Mouse (Mus musculus) forebrain, embryonic 10.5 days (tissue): ENCODE measurements around the gene Mknk1. TPM values are rescaled to one million over a fixed set of nuclear protein-coding genes. Genes with fewer than 3 reads are reported as not detected.

Experiments used
- DNase-seq: peaks from one replicate; pipeline ENCODE4 v3.0.0-alpha.2; 2017; ENCODE audit warnings: low spot score; ENCODE audit errors: extremely low spot score
- H3K27ac ChIP-seq: fragments of 300-500 bp; sonication (generic); 2 replicates; pipeline ENCODE4 v1.5.1; 2016; ENCODE audit warnings: mild to moderate bottlenecking
- H3K27me3 ChIP-seq: fragments of 300-500 bp; sonication (generic); 2 replicates; pipeline ENCODE4 v1.6.1; 2016; ENCODE audit warnings: mild to moderate bottlenecking; ENCODE audit not compliant: poor library complexity, severe bottlenecking
- H3K36me3 ChIP-seq: fragments of 300-500 bp; sonication (generic); replicated peaks from 2 replicates; pipeline ENCODE4 v1.6.1; 2016; ENCODE audit warnings: mild to moderate bottlenecking, moderate library complexity
- H3K4me1 ChIP-seq: fragments of 300-500 bp; sonication (generic); 2 replicates; pipeline ENCODE4 v1.6.1; 2016
- H3K4me3 ChIP-seq: fragments of 300-500 bp; sonication (generic); 2 replicates; pipeline ENCODE4 v1.5.1; 2016; ENCODE audit warnings: mild to moderate bottlenecking, moderate library complexity
- H3K9me3 ChIP-seq: fragments of 300-500 bp; sonication (generic); 2 replicates; pipeline ENCODE4 v1.6.1; 2016; ENCODE audit warnings: mild to moderate bottlenecking, moderate library complexity
- WGBS: fragments of 180-500 bp; shearing (Covaris S2); methylation state at CpG from one replicate; pipeline ENCODE4 v1.1.7; 2016; 5-methylcytosine and 5-hydroxymethylcytosine counted together
- polyA plus RNA-seq: library from polyadenylated mRNA; unstranded; fragments of >200 nt; fragmentation: Nextera tagmentation; extraction: Ambion mirVana; gene quantifications from 2 replicates; pipeline ENCODE4 v1.2.1, GENCODE M21; 2016

Gene Mknk1
- 26.5 and 26.8 TPM in 2 replicates for polyA plus RNA-seq

- Histone ChIP-seq H3K4me3 (peak within 1 kb of the TSS; percentile 84), H3K27ac (peak within 1 kb of the TSS; percentile 88), H3K27me3 (no peaks in the 10 kb centered on the region), H3K36me3 (0 out of 2 replicates have a peak, but pooled peaks cover 2% of the 10 kb centered on the region), H3K4me1 (peaks cover 27% of the 10 kb centered on the region), H3K9me3 (no peaks in the 10 kb centered on the region)
- WGBS, result 3% methylated on average over 51 of the region's 51 CpGs
- peak; percentile 93 for DNase-seq
Observed at GRCm38 (mm10) chr4:115838696-115839641, at the start of gene Mknk1. Gene Mknk1, plus strand, starts transcription at chr4:115839198.

- WGBS, result 86% methylated on average over 3 of the region's 3 CpGs
- no peak for DNase-seq
- H3K36me3 ChIP-seq, result peaks cover 63% of the 10 kb centered on the region
Observed at GRCm38 (mm10) chr4:115790864-115791263, 48.1 kb upstream of the Mknk1 start.

GRCm38 (mm10) chr4:115795360-115795759 is 43.6 kb upstream of the Mknk1 start:
- no peak for DNase-seq
- Histone ChIP-seq H3K36me3 (peaks cover 84% of the 10 kb centered on the region), H3K4me3 (no peak overlapping the region), H3K4me1 (no peaks in the 10 kb centered on the region), H3K27me3 (no peaks in the 10 kb centered on the region), H3K9me3 (no peaks in the 10 kb centered on the region), H3K27ac (no peak overlapping the region)
- WGBS, result 94% methylated on average over 3 of the region's 3 CpGs

More at GRCm38 (mm10) chr4:115790864-115791263, 48.1 kb upstream of the Mknk1 start:
- no peaks in the 10 kb centered on the region for H3K27me3 ChIP-seq
- H3K4me1 ChIP-seq, result peaks cover 4% of the 10 kb centered on the region
- no peak overlapping the region for H3K27ac ChIP-seq
- no peaks in the 10 kb centered on the region for H3K9me3 ChIP-seq
- no peak overlapping the region for H3K4me3 ChIP-seq

GRCm38 (mm10) chr4:115799981-115800380 is 39.0 kb upstream of the Mknk1 start:
- 91% methylated on average over 3 of the region's 3 CpGs for WGBS
- Histone ChIP-seq H3K36me3 (peaks cover 75% of the 10 kb centered on the region), H3K4me1 (no peaks in the 10 kb centered on the region), H3K9me3 (no peaks in the 10 kb centered on the region), H3K27me3 (no peaks in the 10 kb centered on the region), H3K4me3 (no peak overlapping the region), H3K27ac (no peak overlapping the region)
- DNase-seq, result no peak

- WGBS, result 84% methylated on average over 4 of the region's 4 CpGs
- no peaks in the 10 kb centered on the region for H3K27me3 ChIP-seq
- H3K36me3 ChIP-seq, result peaks cover 54% of the 10 kb centered on the region
- no peaks in the 10 kb centered on the region for H3K4me1 ChIP-seq
- no peaks in the 10 kb centered on the region for H3K9me3 ChIP-seq
- no peak for DNase-seq
- no peak overlapping the region for H3K27ac ChIP-seq
- H3K4me3 ChIP-seq, result no peak overlapping the region
Observed at GRCm38 (mm10) chr4:115812326-115812725, 26.7 kb upstream of the Mknk1 start.

- H3K4me1 ChIP-seq, result no peaks in the 10 kb centered on the region
- 92% methylated on average over 5 of the region's 5 CpGs for WGBS
- no peaks in the 10 kb centered on the region for H3K9me3 ChIP-seq
- H3K27me3 ChIP-seq, result no peaks in the 10 kb centered on the region
- peaks cover 49% of the 10 kb centered on the region for H3K36me3 ChIP-seq
- H3K27ac ChIP-seq, result no peak overlapping the region
- DNase-seq, result no peak
- H3K4me3 ChIP-seq, result no peak overlapping the region
Observed at GRCm38 (mm10) chr4:115815606-115816005, 23.4 kb upstream of the Mknk1 start.

- Histone ChIP-seq H3K4me1 (0 out of 2 replicates have a peak, but pooled peaks cover 5% of the 10 kb centered on the region), H3K27me3 (no peaks in the 10 kb centered on the region; the same call in 1 of the 2 replicates), H3K4me3 (no peak overlapping the region), H3K9me3 (no peaks in the 10 kb centered on the region), H3K36me3 (peaks cover 15% of the 10 kb centered on the region), H3K27ac (no peak overlapping the region)
- no peak for DNase-seq
- WGBS, result 76% methylated on average over 3 of the region's 3 CpGs
Observed at GRCm38 (mm10) chr4:115820199-115820598, 18.8 kb upstream of the Mknk1 start.

GRCm38 (mm10) chr4:115820944-115821343 is 18.1 kb upstream of the Mknk1 start:
- Histone ChIP-seq H3K4me1 (0 out of 2 replicates have a peak, but pooled peaks cover 5% of the 10 kb centered on the region), H3K27me3 (peaks cover 7% of the 10 kb centered on the region), H3K27ac (no peak overlapping the region), H3K36me3 (peaks cover 7% of the 10 kb centered on the region; the same call in 1 of the 2 replicates), H3K4me3 (no peak overlapping the region), H3K9me3 (no peaks in the 10 kb centered on the region)
- DNase-seq, result no peak
- whole genome bisulfite sequencing, result 79% methylated on average over 3 of the region's 3 CpGs

- H3K27me3 ChIP-seq, result peaks cover 11% of the 10 kb centered on the region
- H3K36me3 ChIP-seq, result peaks cover 2% of the 10 kb centered on the region; the same call in 1 of the 2 replicates
- no peak for DNase-seq
- no peaks in the 10 kb centered on the region for H3K9me3 ChIP-seq
- no peak overlapping the region for H3K4me3 ChIP-seq
- H3K27ac ChIP-seq, result no peak overlapping the region
- 0 out of 2 replicates have a peak, but pooled peaks cover 5% of the 10 kb centered on the region for H3K4me1 ChIP-seq
Observed at GRCm38 (mm10) chr4:115821431-115821830, 17.6 kb upstream of the Mknk1 start.

- 81% methylated on average over 3 of the region's 3 CpGs for WGBS
- H3K4me1 ChIP-seq, result 0 out of 2 replicates have a peak, but pooled peaks cover 5% of the 10 kb centered on the region
- H3K27me3 ChIP-seq, result peaks cover 16% of the 10 kb centered on the region
- no peaks in the 10 kb centered on the region for H3K9me3 ChIP-seq
- no peak overlapping the region for H3K4me3 ChIP-seq
- H3K27ac ChIP-seq, result no peak overlapping the region
- no peak for DNase-seq
- H3K36me3 ChIP-seq, result 0 out of 2 replicates have a peak, but pooled peaks cover 2% of the 10 kb centered on the region
Observed at GRCm38 (mm10) chr4:115821928-115822327, 17.1 kb upstream of the Mknk1 start.

GRCm38 (mm10) chr4:115824178-115824577 is 14.8 kb upstream of the Mknk1 start:
- WGBS, result 75% methylated on average over 2 of the region's 2 CpGs
- no peak for DNase-seq

GRCm38 (mm10) chr4:115825271-115825670 is 13.7 kb upstream of the Mknk1 start:
- Histone ChIP-seq H3K4me3 (no peak overlapping the region), H3K9me3 (no peaks in the 10 kb centered on the region), H3K27ac (no peak overlapping the region), H3K36me3 (no peaks in the 10 kb centered on the region), H3K4me1 (peaks cover 19% of the 10 kb centered on the region), H3K27me3 (peaks cover 39% of the 10 kb centered on the region)
- DNase-seq, result no peak
- 85% methylated on average over 2 of the region's 2 CpGs for WGBS

More at GRCm38 (mm10) chr4:115824178-115824577, 14.8 kb upstream of the Mknk1 start:
- H3K27me3 ChIP-seq, result peaks cover 28% of the 10 kb centered on the region
- H3K9me3 ChIP-seq, result no peaks in the 10 kb centered on the region
- H3K4me1 ChIP-seq, result peaks cover 19% of the 10 kb centered on the region
- no peak overlapping the region for H3K4me3 ChIP-seq
- no peak overlapping the region for H3K27ac ChIP-seq
- H3K36me3 ChIP-seq, result 0 out of 2 replicates have a peak, but pooled peaks cover 2% of the 10 kb centered on the region

GRCm38 (mm10) chr4:115827066-115827465 is 11.9 kb upstream of the Mknk1 start:
- Histone ChIP-seq H3K4me1 (peaks cover 19% of the 10 kb centered on the region), H3K36me3 (0 out of 2 replicates have a peak, but pooled peaks cover 3% of the 10 kb centered on the region), H3K27me3 (peaks cover 51% of the 10 kb centered on the region), H3K27ac (no peak overlapping the region), H3K4me3 (0 out of 2 replicates have a peak overlapping the region, but pooled peaks have one; percentile 69), H3K9me3 (no peaks in the 10 kb centered on the region)
- 54% methylated on average over 3 of the region's 3 CpGs for WGBS
- DNase-seq, result no peak
